Mouse (Mus musculus) neural tube, embryonic 15.5 days (tissue): ENCODE data around the gene Cfap97. TPM values are rescaled to one million over a fixed set of nuclear protein-coding genes. Genes with fewer than 3 reads are reported as not detected.
"Not testable (repeated sequence)": the region's sequence is repeated elsewhere in the genome, so short reads cannot be mapped to it uniquely, and the experiment has no call there.

Source experiments
- ATAC-seq: fragments of 200-750 bp; cut with Nextera tagmentation; 2 replicates; pipeline ENCODE4 v1.8.0; 2017; ENCODE audit warnings: mild to moderate bottlenecking, moderate TSS enrichment, moderate library complexity; ENCODE audit not compliant: low FRiP score
- H3K27ac ChIP-seq: fragments of 300-500 bp; sonication (generic); replicated peaks from 2 replicates; pipeline ENCODE4 v1.5.1; 2015; ENCODE audit warnings: mild to moderate bottlenecking, inconsistent platforms
- H3K27me3 ChIP-seq: fragments of 300-500 bp; sonication (generic); replicated peaks from 2 replicates; pipeline ENCODE4 v1.6.1; 2015; ENCODE audit warnings: inconsistent platforms
- H3K36me3 ChIP-seq: fragments of 300-500 bp; sonication (generic); 2 replicates; pipeline ENCODE4 v1.6.1; 2015; ENCODE audit warnings: inconsistent platforms
- H3K4me1 ChIP-seq: fragments of 300-500 bp; sonication (generic); 2 replicates; pipeline ENCODE4 v1.6.1; 2015; ENCODE audit warnings: inconsistent platforms
- H3K4me2 ChIP-seq: fragments of 300-500 bp; sonication (generic); 2 replicates; pipeline ENCODE4 v1.6.1; 2015; ENCODE audit warnings: inconsistent platforms, mild to moderate bottlenecking, moderate library complexity
- H3K4me3 ChIP-seq: fragments of 300-500 bp; sonication (generic); replicated peaks from 2 replicates; pipeline ENCODE4 v1.5.1; 2015; ENCODE audit warnings: mild to moderate bottlenecking, inconsistent platforms
- H3K9ac ChIP-seq: fragments of 300-500 bp; sonication (generic); replicated peaks from 2 replicates; pipeline ENCODE4 v1.6.1; 2015; ENCODE audit warnings: mild to moderate bottlenecking, inconsistent platforms
- H3K9me3 ChIP-seq: fragments of 300-500 bp; sonication (generic); replicated peaks from 2 replicates; pipeline ENCODE4 v1.6.1; 2016; ENCODE audit warnings: inconsistent platforms
- WGBS: fragments of 180-500 bp; shearing (Covaris S2); methylation state at CpG from one replicate; pipeline ENCODE4 v1.1.7; 2015; ENCODE audit warnings: mixed read lengths; 5-methylcytosine and 5-hydroxymethylcytosine counted together
- polyA plus RNA-seq: library from polyadenylated mRNA; unstranded; fragments of >200 nt; fragmentation: Nextera tagmentation; extraction: Ambion mirVana; gene quantifications from 2 replicates; pipeline ENCODE4 v1.2.1, GENCODE M21; 2015

Cfap97 gene
- polyA plus RNA-seq, 1 experiment from 2014 or later: 26.5 TPM

GRCm38 (mm10) chr8:46208354-46208753 lies 56.8 kb downstream of the Cfap97 start:
- 0 out of 2 replicates have a peak overlapping the region, but pooled peaks have one; percentile 72 for H3K9ac ChIP-seq
- no peaks in the 10 kb centered on the region for H3K27me3 ChIP-seq
- 63% methylated on average over 12 of the region's 12 CpGs for WGBS
- H3K4me2 ChIP-seq: peak overlapping the region; percentile 78
- peak overlapping the region; percentile 34 for H3K27ac ChIP-seq
- H3K4me1 ChIP-seq: peaks cover 47% of the 10 kb centered on the region
- H3K9me3 ChIP-seq: no peaks in the 10 kb centered on the region
- peaks cover 46% of the 10 kb centered on the region for H3K36me3 ChIP-seq
- no peak for ATAC-seq
- H3K4me3 ChIP-seq: peak overlapping the region; percentile 76

- Histone ChIP-seq H3K36me3 (peaks cover 41% of the 10 kb centered on the region), H3K9ac (peak overlapping the region; percentile 72), H3K9me3 (no peaks in the 10 kb centered on the region), H3K4me2 (peak overlapping the region; percentile 78), H3K4me3 (peak overlapping the region; percentile 76), H3K27me3 (no peaks in the 10 kb centered on the region), H3K27ac (peak overlapping the region; percentile 13; the same call in 1 of the 2 replicates), H3K4me1 (peaks cover 47% of the 10 kb centered on the region)
- 80% methylated on average over 15 of the region's 15 CpGs for WGBS
- ATAC-seq: no peak
Observed at GRCm38 (mm10) chr8:46209057-46209456, 57.5 kb downstream of the Cfap97 start.

GRCm38 (mm10) chr8:46210404-46211315 lies 59.1 kb downstream of the Cfap97 start, which contains the start of gene Slc25a4:
Slc25a4 (minus strand) TSS chr8:46211284.
- under 1% methylated on average over 76 of the region's 84 CpGs for WGBS
- peak; percentile 98 for ATAC-seq
- H3K4me2 ChIP-seq: peak within 1 kb of the TSS; percentile 78

DNA sequence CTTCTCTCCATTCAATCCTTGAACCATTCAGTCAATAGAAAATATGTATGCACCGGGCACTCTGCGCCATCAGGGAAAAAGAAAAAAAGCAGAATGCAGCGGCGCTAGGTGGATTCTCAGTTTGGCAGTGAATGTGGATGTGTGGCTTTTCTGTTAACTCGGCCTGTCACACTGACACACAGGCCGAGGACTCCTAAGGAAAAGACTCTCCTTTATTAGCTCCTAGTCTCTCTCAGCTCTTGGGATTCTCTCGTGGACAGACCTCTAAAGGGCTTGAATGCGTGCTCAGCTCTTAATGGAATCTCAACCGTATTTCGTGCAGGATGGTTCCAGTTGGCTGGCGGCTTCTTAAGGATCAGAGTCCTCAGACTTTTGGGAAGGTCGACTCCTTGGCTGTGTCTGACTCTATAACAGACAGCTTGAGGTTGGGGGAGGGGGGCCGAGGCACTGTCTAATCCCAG lies 60.1 kb downstream of the Cfap97 start:
- Histone ChIP-seq H3K9me3 (no peaks in the 10 kb centered on the region), H3K4me3 (peak overlapping the region; percentile 76), H3K4me1 (peaks cover 45% of the 10 kb centered on the region), H3K9ac (peak overlapping the region; percentile 72), H3K27me3 (no peaks in the 10 kb centered on the region), H3K4me2 (peak overlapping the region; percentile 78), H3K36me3 (peaks cover 16% of the 10 kb centered on the region), H3K27ac (peak overlapping the region; percentile 99)
- ATAC-seq: peak; percentile 1; the same call in 1 of the 2 replicates
- 4% methylated on average over 13 of the region's 13 CpGs for WGBS

More at GRCm38 (mm10) chr8:46210404-46211315, 59.1 kb downstream of the Cfap97 start, which contains the start of gene Slc25a4:
- Histone ChIP-seq H3K27me3 (no peaks in the 10 kb centered on the region), H3K4me3 (peak within 1 kb of the TSS; percentile 76), H3K36me3 (peaks cover 26% of the 10 kb centered on the region), H3K27ac (peak within 1 kb of the TSS; percentile 99), H3K9me3 (no peaks in the 10 kb centered on the region), H3K4me1 (peaks cover 47% of the 10 kb centered on the region), H3K9ac (peak within 1 kb of the TSS; percentile 72)

- WGBS: 40% methylated on average over 7 of the region's 7 CpGs
- no peak overlapping the region for H3K4me3 ChIP-seq
- no peak overlapping the region for H3K27ac ChIP-seq
- H3K9me3 ChIP-seq: no peaks in the 10 kb centered on the region
- ATAC-seq: no peak
- no peak overlapping the region for H3K9ac ChIP-seq
- no peaks in the 10 kb centered on the region for H3K27me3 ChIP-seq
- H3K4me2 ChIP-seq: no peak overlapping the region
- H3K36me3 ChIP-seq: peaks cover 12% of the 10 kb centered on the region
- peaks cover 47% of the 10 kb centered on the region for H3K4me1 ChIP-seq
Observed at GRCm38 (mm10) chr8:46212194-46212593, 60.6 kb downstream of the Cfap97 start.

- Histone ChIP-seq H3K4me2 (no peak overlapping the region), H3K27me3 (no peaks in the 10 kb centered on the region), H3K9me3 (no peaks in the 10 kb centered on the region), H3K4me1 (peaks cover 29% of the 10 kb centered on the region), H3K9ac (no peak overlapping the region), H3K4me3 (no peak overlapping the region), H3K36me3 (no peaks in the 10 kb centered on the region), H3K27ac (no peak overlapping the region)
- no peak for ATAC-seq
- WGBS: 18% methylated on average over 2 of the region's 2 CpGs
Observed at GRCm38 (mm10) chr8:46213971-46214480, 62.5 kb downstream of the Cfap97 start.

DNA sequence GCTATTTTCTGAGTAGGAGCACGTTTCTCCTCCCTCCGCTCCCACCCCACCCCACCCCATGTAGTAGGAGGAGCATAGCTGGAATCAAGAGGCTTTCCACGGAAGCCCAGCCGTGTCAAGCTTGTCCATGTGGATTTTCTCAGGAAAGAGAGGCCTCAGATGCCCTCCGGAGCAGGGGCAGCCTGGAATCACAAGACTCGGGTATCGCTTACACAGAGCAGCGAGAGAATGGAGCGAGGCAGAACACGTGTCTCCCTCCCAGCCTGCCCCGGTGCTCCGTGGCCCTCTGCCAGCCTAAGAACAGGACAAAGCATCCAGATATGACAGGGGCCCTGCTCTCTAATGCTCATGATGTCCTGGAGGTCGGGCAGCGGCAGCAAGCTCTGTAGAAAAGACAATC lies 65.3 kb downstream of the Cfap97 start:
- H3K9me3 ChIP-seq: no peaks in the 10 kb centered on the region
- H3K27ac ChIP-seq: peak overlapping the region; percentile 83
- peaks cover 15% of the 10 kb centered on the region for H3K4me1 ChIP-seq
- peaks cover 4% of the 10 kb centered on the region; the same call in 1 of the 2 replicates for H3K27me3 ChIP-seq
- 2% methylated on average over 14 of the region's 14 CpGs for WGBS
- H3K4me2 ChIP-seq: peak overlapping the region; percentile 67
- H3K36me3 ChIP-seq: no peaks in the 10 kb centered on the region
- peak; percentile 90 for ATAC-seq
- H3K4me3 ChIP-seq: peak overlapping the region; percentile 42
- peak overlapping the region; percentile 52; the same call in 1 of the 2 replicates for H3K9ac ChIP-seq

DNA sequence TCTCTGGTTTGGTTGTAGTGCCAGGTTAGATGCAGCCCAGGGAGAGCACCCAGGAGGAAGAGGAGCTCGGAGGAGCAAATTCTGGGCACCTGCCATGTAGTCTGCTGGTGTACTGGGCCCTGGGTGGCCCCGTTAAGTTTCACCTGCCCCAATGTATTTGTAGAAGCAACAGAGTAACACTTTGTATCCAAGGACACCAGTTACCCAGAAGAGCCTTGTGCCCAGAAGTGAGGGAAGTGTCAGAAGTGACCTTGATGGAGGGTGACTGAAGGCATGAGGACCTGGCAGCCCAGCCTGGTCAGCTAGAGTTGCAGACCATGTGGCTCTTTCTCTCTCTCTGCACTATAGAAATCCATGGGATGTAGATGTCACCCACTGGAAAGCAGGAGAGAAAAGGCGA lies 69.0 kb downstream of the Cfap97 start:
- H3K9ac ChIP-seq: no peak overlapping the region
- no peak overlapping the region for H3K4me3 ChIP-seq
- no peaks in the 10 kb centered on the region for H3K9me3 ChIP-seq
- no peaks in the 10 kb centered on the region for H3K36me3 ChIP-seq
- peaks cover 8% of the 10 kb centered on the region for H3K4me1 ChIP-seq
- no peak for ATAC-seq
- H3K27ac ChIP-seq: no peak overlapping the region
- no peak overlapping the region for H3K4me2 ChIP-seq
- 71% methylated on average over 3 of the region's 3 CpGs for WGBS
- H3K27me3 ChIP-seq: peaks cover 4% of the 10 kb centered on the region; the same call in 1 of the 2 replicates

DNA sequence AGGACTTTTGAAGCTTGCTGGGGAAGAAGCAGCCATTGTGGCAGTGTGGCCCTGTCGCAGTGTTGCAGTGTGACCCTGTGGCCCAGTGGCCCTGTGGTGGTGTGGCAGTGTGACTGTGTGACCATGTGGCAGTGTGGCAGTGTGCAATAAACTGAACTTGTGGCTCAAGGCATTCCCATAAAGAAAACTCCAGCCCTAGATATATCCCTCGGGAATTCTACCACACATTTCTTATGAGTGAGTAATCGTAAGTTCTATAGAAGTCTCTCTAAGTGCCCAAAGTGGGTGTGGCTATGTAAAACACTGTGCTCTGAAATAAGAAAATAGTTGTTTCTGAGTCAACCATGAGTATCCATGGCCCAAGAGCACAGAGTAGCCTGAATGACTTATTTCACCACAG lies 73.9 kb downstream of the Cfap97 start:
- Histone ChIP-seq H3K9ac (no peak overlapping the region), H3K4me3 (no peak overlapping the region), H3K27ac (no peak overlapping the region), H3K27me3 (peaks cover 2% of the 10 kb centered on the region; the same call in 1 of the 2 replicates), H3K4me2 (no peak overlapping the region), H3K9me3 (no peaks in the 10 kb centered on the region), H3K4me1 (no peaks in the 10 kb centered on the region), H3K36me3 (no peaks in the 10 kb centered on the region)
- 75% methylated on average over 3 of the region's 3 CpGs for WGBS
- no peak for ATAC-seq

DNA sequence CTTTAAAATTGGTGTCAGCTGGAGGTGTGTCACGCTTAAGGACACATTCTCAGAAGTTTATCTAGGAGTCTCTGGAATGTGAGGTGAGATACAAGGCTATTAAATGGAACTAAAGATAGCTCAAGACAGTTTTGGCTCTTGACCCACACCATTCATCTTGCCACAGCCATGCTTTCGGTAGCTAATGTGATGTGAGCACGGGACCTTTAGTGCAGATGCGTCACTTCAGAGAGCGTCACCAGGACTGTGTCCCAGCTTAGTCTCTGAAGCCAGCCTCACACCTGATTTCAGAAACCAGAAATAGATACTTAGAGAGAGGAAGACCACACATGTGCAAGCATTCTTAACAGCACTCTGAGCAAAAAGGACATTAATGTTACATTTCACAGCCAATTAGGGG lies 75.1 kb downstream of the Cfap97 start:
- no peak overlapping the region for H3K4me2 ChIP-seq
- H3K4me1 ChIP-seq: no peaks in the 10 kb centered on the region
- WGBS: 85% methylated on average over 5 of the region's 5 CpGs
- no peaks in the 10 kb centered on the region for H3K27me3 ChIP-seq
- H3K36me3 ChIP-seq: no peaks in the 10 kb centered on the region
- no peak overlapping the region for H3K4me3 ChIP-seq
- no peaks in the 10 kb centered on the region for H3K9me3 ChIP-seq
- ATAC-seq: no peak
- no peak overlapping the region for H3K9ac ChIP-seq
- H3K27ac ChIP-seq: no peak overlapping the region

GRCm38 (mm10) chr8:46231968-46232367 lies 80.4 kb downstream of the Cfap97 start:
- WGBS: 87% methylated on average over 7 of the region's 7 CpGs
- not testable (repeated sequence) for H3K4me1 ChIP-seq, H3K27me3 ChIP-seq, H3K4me3 ChIP-seq, H3K36me3 ChIP-seq, H3K9me3 ChIP-seq, H3K27ac ChIP-seq, ATAC-seq, H3K9ac ChIP-seq, H3K4me2 ChIP-seq
